ENCODE assay signal across 13 mouse cellular contexts in genomic region chr15:93485252-93485651, GRCm38 (mm10).
"Had no signal": no experiment of that assay in that cellular context is flagged by ENCODE, and none has a peak within 500 bp of the region (broad histone marks: within the 10 kb centered on the region; RNA-seq: fewer than 3 reads in every experiment).

No protein-coding gene starts in this region.

- H3K9me3 ChIP-seq: intestine, embryonic 15.5 days; kidney, embryonic 15.5 days; limb, embryonic 12.5 days; liver, embryonic 15.5 days; megakaryocyte, embryonic 14.5 days; midbrain, embryonic 15.5 days; neural tube, embryonic 12.5 days; stomach, embryonic 15.5 days had no signal

- H3K4me2 ChIP-seq: intestine, embryonic 15.5 days; limb, embryonic 12.5 days; liver, embryonic 15.5 days; midbrain, embryonic 11.5 days; midbrain, embryonic 15.5 days; neural tube, embryonic 12.5 days; stomach, embryonic 15.5 days had no signal

- ATAC-seq: intestine, embryonic 15.5 days; midbrain, embryonic 15.5 days had no signal

- H3K36me3 ChIP-seq: liver, embryonic 15.5 days; midbrain, embryonic 15.5 days; neural tube, embryonic 12.5 days; stomach, embryonic 15.5 days had no signal

- H3K27me3 ChIP-seq: intestine, embryonic 15.5 days; kidney, embryonic 15.5 days; limb, embryonic 12.5 days; liver, embryonic 15.5 days; megakaryocyte, embryonic 14.5 days; midbrain, embryonic 15.5 days; neural tube, embryonic 12.5 days; stomach, embryonic 15.5 days had no signal

- H3K4me1 ChIP-seq: liver, embryonic 15.5 days; midbrain, embryonic 15.5 days; neural tube, embryonic 12.5 days; stomach, embryonic 15.5 days had no signal

- H3K27ac ChIP-seq: intestine, embryonic 15.5 days; limb, embryonic 12.5 days; liver, embryonic 15.5 days; macrophage; midbrain, embryonic 15.5 days; neural tube, embryonic 12.5 days; stomach, embryonic 15.5 days had no signal

- H3K9ac ChIP-seq: intestine, embryonic 15.5 days; kidney, embryonic 15.5 days; limb, embryonic 12.5 days; liver, embryonic 15.5 days; midbrain, embryonic 15.5 days; neural tube, embryonic 12.5 days; stomach, embryonic 15.5 days had no signal

- DNase-seq: layer of hippocampus, adult 9-11 months; thymus, adult 2 months; thymus, postnatal 25 days had no signal

- H3K4me3 ChIP-seq: intestine, embryonic 15.5 days; kidney, embryonic 15.5 days; limb, embryonic 12.5 days; liver, embryonic 15.5 days; megakaryocyte, embryonic 14.5 days; midbrain, embryonic 15.5 days; neural tube, embryonic 12.5 days; stomach, embryonic 15.5 days had no signal
